Mouse (Mus musculus) small intestine, adult 2 months (tissue): ENCODE measurements at regions not wholly inside any gene's neighbourhood (a gene's known extent, or its start where the extent isn't known, plus 50 kb on each side); places are given as distances from the start of the nearest gene placed in this dataset.

Experiments used
- CTCF ChIP-seq: fragments of 200-500 bp; IDR thresholded peaks from 2 replicates; pipeline ENCODE4 v1.5.1; 2012; ENCODE audit warnings: low read depth, mild to moderate bottlenecking, control low read depth, inconsistent platforms, low read length, moderate library complexity, mixed read lengths; ENCODE audit not compliant: insufficient replicate concordance, insufficient read length; ENCODE audit errors: extremely low read depth
- POLR2A ChIP-seq: fragments of 200-500 bp; IDR thresholded peaks from 2 replicates; pipeline ENCODE4 v1.6.1; 2012; ENCODE audit warnings: low read depth, mild to moderate bottlenecking, control low read depth, inconsistent platforms, low read length, moderate library complexity

GRCm38 (mm10) chr2:148579027-148579426 is 93.4 kb upstream of the Nxt1 start:
- TF ChIP-seq CTCF = no peak
- TF ChIP-seq POLR2A = no peak
